Mouse (Mus musculus) heart, postnatal 0 days (tissue): ENCODE measurements at regions not wholly inside any gene's neighbourhood (a gene's known extent, or its start where the extent isn't known, plus 50 kb on each side); places are given as distances from the start of the nearest gene placed in this dataset.

ENCODE experiments used
- CTCF ChIP-seq: IDR thresholded peaks from 2 replicates; pipeline ENCODE4 v1.5.1; 2016; ENCODE audit warnings: antibody characterized with exemption, control low read depth, low read depth
- EP300 ChIP-seq: IDR thresholded peaks from 2 replicates; pipeline ENCODE4 v1.6.1; 2016; ENCODE audit warnings: antibody characterized with exemption, low read depth

DNA sequence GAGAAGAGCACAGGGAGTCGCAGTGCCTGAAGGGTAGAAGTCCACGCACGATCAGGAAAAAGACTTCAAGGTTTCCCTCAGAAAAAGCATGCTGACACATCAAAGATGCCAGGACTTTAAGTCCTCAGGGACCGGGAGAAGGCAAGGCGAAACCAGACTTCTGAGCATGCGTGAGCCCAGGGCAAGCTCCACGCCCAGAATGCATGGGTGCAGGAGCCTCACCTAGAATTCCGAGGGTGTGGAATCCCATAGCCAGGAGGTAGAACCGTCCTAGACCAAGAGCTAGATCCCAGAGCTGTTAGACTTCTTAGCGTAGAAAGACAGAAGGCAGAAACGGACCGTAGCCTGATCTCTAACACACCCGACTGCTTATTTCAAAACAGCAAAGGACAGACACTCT is 71.0 kb downstream of the Cd2 start:
- TF ChIP-seq CTCF (no peak), EP300 (no peak)
